Mouse (Mus musculus): Measurements from ENCODE around the gene Tpcn2.

- TF ChIP-seq GATA1 (IDR thresholded peaks at IDR 0.05; ENCODE audit: low read length) (no peak), TAL1 (IDR thresholded peaks at IDR 0.05; ENCODE audit: low read length) (no peak)
Measured at GRCm38 (mm10) chr7:145283041-145283440, 770 bp downstream of the Tpcn2 start.
